20 mouse cellular contexts compared by ENCODE assay signal in genomic region chr13:31472366-31472765, GRCm38 (mm10).
A peak's percentile ranks its signal among the peaks of the same experiment; 100 is the strongest.
DNase-seq lines count a peak whose midpoint lies in the region; ATAC-seq and TF ChIP-seq lines count a peak whose summit lies in the region.
"Had no signal": no experiment of that assay in that cellular context is flagged by ENCODE, and none has a peak within 500 bp of the region (broad histone marks: within the 10 kb centered on the region; RNA-seq: fewer than 3 reads in every experiment).

No protein-coding gene starts in this region.

- H3K27ac ChIP-seq in layer of hippocampus, adult 2 months: peak overlapping the region; percentile 52; the same call in 1 of the 2 replicates
- no peak overlapping the region for H3K27ac ChIP-seq in neural tube, embryonic 15.5 days (replicated peaks)
- H3K27ac ChIP-seq: midbrain, embryonic 12.5 days had no signal

- no peak overlapping the region for H3K9ac ChIP-seq in neural tube, embryonic 15.5 days (replicated peaks)
- H3K9ac ChIP-seq: midbrain, embryonic 12.5 days had no signal

- no peak for DNase-seq in frontal cortex, postnatal 14 days (ENCODE audit: low spot score in 2 of 2)
- DNase-seq in right cerebral cortex, postnatal 10 days (ENCODE audit: low spot score in 2 of 2): peak; percentile 33 to 38
- no peak for DNase-seq in right cerebral cortex, postnatal 14 days
- peak; percentile 77 to 82 for DNase-seq in layer of hippocampus, adult 2 months (ENCODE audit: low spot score in 2 of 2)
- no peak for DNase-seq in kidney, postnatal 4 days
- no peak for DNase-seq in spleen, adult 12 weeks (ENCODE audit: low spot score)
- DNase-seq: adrenal gland, postnatal 25 days; kidney, adult 8-10 months; kidney, postnatal 25 days; lung, adult 2 months; lung, postnatal 4 days; thymus, postnatal 36 days had no signal

- no peak overlapping the region for H3K4me3 ChIP-seq in layer of hippocampus, adult 2 months
- no peak overlapping the region for H3K4me3 ChIP-seq in neural tube, embryonic 15.5 days (replicated peaks)
- H3K4me3 ChIP-seq: erythroblast, embryonic 14.5 days; midbrain, embryonic 12.5 days had no signal

- TF ChIP-seq CTCF in layer of hippocampus, adult 2 months (conservative IDR thresholded peaks at IDR 0.05): no peak

- no peaks in the 10 kb centered on the region for H3K27me3 ChIP-seq in neural tube, embryonic 15.5 days (replicated peaks)
- H3K27me3 ChIP-seq: midbrain, embryonic 12.5 days; Patski had no signal

- WGBS in neural tube, embryonic 15.5 days: 70% methylated on average over 5 of the region's 5 CpGs

- 0 out of 2 replicates have a peak, but pooled peaks have one; percentile 38 for ATAC-seq in frontal cortex, adult (ENCODE audit: low TSS enrichment)
- ATAC-seq in neural tube, embryonic 15.5 days (ENCODE audit: low FRiP score): 0 out of 2 replicates have a peak, but pooled peaks have one; percentile 61
- ATAC-seq: activated CD4-positive, CD25-positive, alpha-beta regulatory T cell, adult 4 months; Patski had no signal

- H3K36me3 ChIP-seq in neural tube, embryonic 15.5 days: no peaks in the 10 kb centered on the region
- H3K36me3 ChIP-seq: midbrain, embryonic 12.5 days had no signal

- H3K9me3 ChIP-seq in neural tube, embryonic 15.5 days (replicated peaks): no peaks in the 10 kb centered on the region
- H3K9me3 ChIP-seq: midbrain, embryonic 12.5 days had no signal

- no peaks in the 10 kb centered on the region for H3K4me1 ChIP-seq in neural tube, embryonic 15.5 days
- H3K4me1 ChIP-seq: midbrain, embryonic 12.5 days had no signal

- no peak overlapping the region for H3K4me2 ChIP-seq in neural tube, embryonic 15.5 days
- H3K4me2 ChIP-seq: heart, embryonic 11.5 days; liver, embryonic 11.5 days; midbrain, embryonic 12.5 days had no signal

Comparison
In these comparisons a context has a peak if more than half of its experiments do, and no peak if none do; other contexts are left out.
1. DNase-seq: peak in right cerebral cortex, postnatal 10 days (2 of 2) and layer of hippocampus, adult 2 months (2 of 2); none in frontal cortex, postnatal 14 days (0 of 2), right cerebral cortex, postnatal 14 days (single experiment), kidney, postnatal 4 days (0 of 2) and spleen, adult 12 weeks (single experiment).